Mouse (Mus musculus) ovary, postnatal 36 days (tissue): Measurements from ENCODE around the gene Hnrnpa3.
"Not testable (repeated sequence)": the region's sequence is repeated elsewhere in the genome, so short reads cannot be mapped to it uniquely, and the experiment has no call there.

Source experiments
- DNase-seq: peaks from one replicate; pipeline ENCODE4 v3.0.0; 2022; ENCODE audit warnings: low spot score, mixed read lengths

Gene Hnrnpa3

GRCm38 (mm10) chr2:75637361-75637760, 21.7 kb upstream of the Hnrnpa3 start:
- no peak for DNase-seq

GRCm38 (mm10) chr2:75637822-75638221, 21.2 kb upstream of the Hnrnpa3 start:
- not testable (repeated sequence) for DNase-seq

GRCm38 (mm10) chr2:75639535-75639934, 19.5 kb upstream of the Hnrnpa3 start:
- DNase-seq = peak; percentile 12

- DNase-seq = not testable (repeated sequence)
Observed at GRCm38 (mm10) chr2:75642312-75642711, 16.7 kb upstream of the Hnrnpa3 start.

- DNase-seq = no peak
Observed at GRCm38 (mm10) chr2:75642795-75643550, 16.1 kb upstream of the Hnrnpa3 start.

- DNase-seq = no peak
Observed at GRCm38 (mm10) chr2:75643950-75644349, 15.1 kb upstream of the Hnrnpa3 start.

DNA sequence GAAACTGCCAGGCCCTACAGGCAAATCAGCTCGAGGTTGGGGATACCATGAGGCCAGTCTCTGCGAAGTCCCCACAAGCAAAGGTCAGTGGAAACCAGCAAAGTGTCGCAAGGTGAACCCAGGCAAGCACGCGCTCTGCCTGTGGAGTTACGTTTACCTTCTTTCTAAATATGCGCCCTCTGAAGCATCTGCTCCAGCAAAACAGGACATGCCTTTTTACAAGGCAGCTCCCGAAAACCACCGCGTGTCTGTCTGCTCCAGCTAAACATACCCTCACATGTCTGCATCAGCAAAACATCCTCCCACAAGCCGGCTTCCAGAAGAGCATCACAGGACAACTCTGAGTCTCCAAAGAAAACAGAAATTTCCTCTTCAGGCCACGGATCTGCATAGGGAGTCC, 13.8 kb upstream of the Hnrnpa3 start:
- no peak for DNase-seq

DNA sequence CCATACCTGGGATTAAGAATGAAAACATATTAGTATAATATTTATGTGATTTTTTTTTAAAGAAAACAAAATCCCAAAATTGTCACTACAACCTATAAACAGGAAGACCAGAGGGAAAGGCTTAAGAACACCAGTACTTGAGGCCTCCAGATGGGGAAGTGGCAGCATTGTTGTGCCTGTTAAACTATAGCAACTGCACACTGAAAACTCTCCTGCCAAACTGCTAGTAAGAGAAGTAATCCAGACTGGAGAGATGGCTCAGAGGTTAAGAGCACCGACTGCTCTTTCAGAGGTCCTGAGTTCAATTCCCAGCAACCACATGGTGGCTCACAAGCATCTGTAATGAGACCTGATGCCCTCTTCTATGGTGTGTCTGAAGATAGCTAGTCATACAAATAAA, 8.6 kb upstream of the Hnrnpa3 start:
- DNase-seq = no peak

DNA sequence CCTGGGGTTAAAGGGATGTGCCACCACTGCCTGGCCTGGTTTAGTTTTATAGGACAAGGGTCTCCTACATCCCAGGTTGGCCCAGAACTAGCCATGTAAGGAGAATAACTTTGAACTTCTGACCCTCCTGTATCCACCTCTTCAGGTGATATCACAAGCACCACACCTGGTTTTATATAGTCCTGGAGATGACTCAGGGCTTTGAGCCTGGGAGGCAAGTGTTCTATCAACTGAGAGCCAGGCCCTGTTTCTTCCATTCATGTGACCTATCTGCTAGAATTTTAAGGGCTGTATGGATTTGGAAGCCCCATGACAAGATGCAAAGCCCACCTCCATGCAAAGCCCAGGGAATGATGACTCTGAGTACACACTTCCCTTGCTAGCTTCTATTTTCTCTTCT, 5.9 kb upstream of the Hnrnpa3 start:
- no peak for DNase-seq

- no peak for DNase-seq
Observed at GRCm38 (mm10) chr2:75654679-75655078, 4.4 kb upstream of the Hnrnpa3 start.

GRCm38 (mm10) chr2:75656924-75657323, 2.1 kb upstream of the Hnrnpa3 start:
- no peak for DNase-seq

- DNase-seq = peak; percentile 49
Observed at GRCm38 (mm10) chr2:75657907-75658691, 962 bp upstream of the Hnrnpa3 start.

DNA sequence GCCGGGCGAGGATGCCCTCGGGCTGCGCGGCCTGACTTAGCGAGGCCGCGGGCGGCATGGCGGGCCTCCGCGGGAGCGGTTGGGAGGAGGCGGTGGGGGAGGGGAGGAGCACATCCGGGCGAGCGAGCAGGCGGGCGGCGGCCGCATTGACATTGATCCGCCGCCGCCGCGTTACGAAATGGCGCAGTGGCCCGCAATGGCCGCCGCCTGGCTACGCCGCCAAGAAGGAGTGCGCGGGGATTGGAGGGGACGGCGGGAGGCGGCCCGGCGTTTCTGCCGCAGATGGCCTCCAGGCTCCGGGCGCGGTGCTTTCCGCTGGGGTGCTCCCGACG, 534 bp downstream of the Hnrnpa3 start:
- DNase-seq = peak; percentile 92

- DNase-seq = no peak
Observed at GRCm38 (mm10) chr2:75660255-75660948, 1.3 kb downstream of the Hnrnpa3 start.

DNA sequence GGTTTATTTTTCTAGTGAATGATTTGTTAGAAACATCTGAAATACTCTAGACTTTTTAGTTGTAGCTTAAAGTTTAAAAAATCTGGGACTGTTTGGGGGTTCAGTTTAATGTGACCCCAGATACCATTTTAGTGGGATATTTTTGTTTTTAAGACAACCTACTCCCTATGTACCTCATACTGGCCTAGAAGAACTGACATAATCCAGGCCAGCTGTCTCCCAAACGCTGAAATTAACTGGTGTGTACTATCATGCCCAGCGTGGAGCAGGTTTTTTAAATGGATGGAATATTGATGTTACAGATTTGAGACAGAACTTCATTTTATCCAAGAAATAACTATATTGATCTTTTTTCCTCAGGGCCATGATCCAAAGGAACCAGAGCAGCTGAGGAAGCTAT, 2.0 kb downstream of the Hnrnpa3 start:
- DNase-seq = no peak

DNA sequence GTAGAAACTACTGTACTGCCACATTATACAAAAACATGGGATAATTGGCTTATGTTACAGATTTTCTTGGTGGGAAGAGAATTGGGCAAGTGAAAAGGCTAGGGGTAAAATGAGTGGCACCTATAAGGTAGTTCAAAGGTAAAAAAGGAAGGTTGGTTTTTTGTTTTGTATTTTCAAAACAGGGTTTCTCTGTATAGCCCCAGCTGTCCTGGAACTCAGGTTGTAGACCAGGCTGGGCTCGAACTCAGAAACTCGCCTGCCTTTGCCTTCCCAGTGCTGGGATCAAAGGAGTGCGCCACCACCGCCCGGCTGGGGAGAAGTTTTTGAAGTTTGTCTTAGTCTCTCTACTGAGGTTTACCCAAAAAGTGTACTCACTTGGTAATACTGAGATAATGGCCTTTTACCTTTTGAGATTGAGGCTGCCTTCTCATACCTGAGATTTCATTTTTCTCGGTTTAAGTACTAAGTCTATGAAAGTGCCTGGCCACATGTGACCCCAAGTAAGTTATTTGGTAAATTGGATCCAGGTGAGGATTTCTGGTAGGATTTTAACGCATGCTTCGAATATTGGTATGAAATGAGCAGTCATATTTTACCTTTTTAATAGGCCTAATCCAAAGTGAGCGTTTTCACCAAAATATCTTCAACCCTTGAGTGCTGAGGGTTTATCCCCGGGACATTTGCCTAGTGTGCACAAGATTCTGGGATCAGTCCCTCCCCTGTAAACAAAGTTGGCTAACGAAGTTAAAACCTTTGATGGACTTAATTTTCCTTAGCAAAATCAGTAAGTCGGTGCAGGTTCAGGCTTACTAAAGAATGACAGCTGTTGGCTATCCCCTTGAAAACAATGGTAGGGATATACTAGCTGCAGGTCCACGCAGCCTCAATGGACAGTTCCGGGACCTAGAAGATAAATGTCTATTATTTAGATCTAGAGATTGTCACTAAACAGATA, 10.7 kb downstream of the Hnrnpa3 start:
- DNase-seq = no peak

DNA sequence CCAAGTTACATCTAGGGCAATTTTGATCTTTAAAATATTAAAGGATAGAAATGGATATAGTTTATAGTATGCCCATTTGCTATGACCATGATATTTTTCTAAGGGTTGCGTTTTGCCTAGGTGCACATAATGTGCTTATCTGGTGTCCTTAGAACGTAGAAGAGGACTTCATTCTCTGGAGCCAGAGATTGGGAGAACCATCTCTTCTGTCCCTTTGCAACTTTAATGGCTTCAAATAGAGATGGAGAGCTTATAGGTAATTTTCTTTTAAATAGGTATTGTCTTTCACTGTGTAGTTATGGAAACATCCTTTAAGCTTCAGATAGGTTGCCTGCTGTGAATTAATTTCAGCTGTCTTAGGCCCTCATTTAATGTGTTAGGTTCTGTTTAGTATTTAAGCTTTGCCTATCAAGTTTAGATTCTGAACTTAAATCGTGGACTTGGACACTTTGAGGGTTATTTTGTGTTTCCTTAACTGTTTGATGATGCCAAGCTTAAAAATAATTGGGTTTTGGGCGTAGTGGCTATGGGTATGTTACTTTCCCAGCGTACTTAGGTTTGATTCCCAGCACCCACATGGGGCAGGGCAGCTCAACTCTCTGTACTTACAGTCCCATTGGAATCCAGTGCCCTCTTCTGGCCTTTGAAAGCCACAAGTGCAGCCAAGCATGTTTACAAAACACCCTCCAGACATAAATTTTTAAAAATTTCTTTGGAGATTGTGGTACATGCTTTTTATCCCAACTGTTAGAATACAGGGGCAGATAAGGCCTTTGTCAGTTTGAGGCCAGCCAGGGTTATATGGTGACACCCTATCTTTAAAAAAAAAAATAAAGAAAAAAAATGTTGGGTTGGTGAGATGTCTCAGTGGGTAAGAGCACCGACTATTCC, 11.6 kb downstream of the Hnrnpa3 start:
- DNase-seq = no peak

GRCm38 (mm10) chr2:75671337-75671660, 12.2 kb downstream of the Hnrnpa3 start:
- DNase-seq = no peak

DNA sequence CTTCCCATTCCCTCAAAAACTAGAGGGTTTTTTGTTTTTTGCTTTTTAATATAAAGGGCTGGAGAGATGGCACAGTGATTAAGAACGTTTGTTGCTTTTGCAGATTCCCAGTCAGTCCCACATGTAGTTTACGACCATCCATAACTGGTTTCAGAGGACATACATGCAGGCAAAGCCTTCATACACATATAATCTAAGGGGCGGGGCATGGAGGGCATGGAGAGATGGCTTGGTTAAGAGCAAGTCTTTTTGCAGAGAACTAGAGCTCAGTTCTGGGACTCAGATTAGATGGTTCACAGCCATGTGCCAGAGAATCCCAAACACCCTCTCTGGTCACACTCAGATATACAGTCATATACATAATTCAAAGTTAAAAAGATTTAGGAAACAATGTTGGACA, 13.5 kb downstream of the Hnrnpa3 start:
- no peak for DNase-seq

GRCm38 (mm10) chr2:75676567-75676966, 17.5 kb downstream of the Hnrnpa3 start:
- DNase-seq = no peak

DNA sequence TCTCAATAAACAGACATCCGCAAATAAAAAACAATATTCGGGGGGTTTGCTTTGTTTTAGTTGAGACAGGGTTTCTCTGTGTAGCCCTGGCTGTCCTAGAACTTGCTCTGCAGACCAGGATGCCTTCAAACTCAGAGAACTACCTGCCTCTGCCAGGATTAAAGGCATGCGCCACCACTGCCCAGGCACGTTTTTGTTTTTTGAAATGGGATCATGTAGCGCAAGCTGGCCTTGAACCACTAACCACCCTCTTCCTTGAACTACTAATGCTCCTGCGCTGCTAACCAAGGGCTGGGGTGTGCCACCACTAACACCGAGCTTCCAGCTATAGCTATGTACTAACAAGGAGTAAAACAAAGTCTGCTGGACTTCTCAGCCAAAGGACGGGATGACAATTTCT, 20.9 kb downstream of the Hnrnpa3 start:
- DNase-seq = no peak
